Mouse (Mus musculus) kidney, adult 2 months (tissue): Measurements from ENCODE around the gene Ctu2. TPM values are rescaled to one million over a fixed set of nuclear protein-coding genes. Genes with fewer than 3 reads are reported as not detected.

Experiments
- DNase-seq: peaks from one replicate; pipeline ENCODE4 v3.0.0; 2021
- H3K27ac ChIP-seq: fragments of 200-500 bp; 2 replicates; pipeline ENCODE4 v1.5.1; 2012; ENCODE audit warnings: low read depth, low read length, control low read depth, inconsistent platforms; ENCODE audit not compliant: insufficient read depth
- H3K27me3 ChIP-seq: fragments of 200-500 bp; replicated peaks from 2 replicates; pipeline ENCODE4 v1.6.1; 2012; ENCODE audit warnings: mild to moderate bottlenecking, moderate library complexity, low read length, inconsistent platforms; ENCODE audit not compliant: control insufficient read depth, insufficient read depth
- H3K36me3 ChIP-seq: fragments of 200-500 bp; 2 replicates; pipeline ENCODE4 v1.6.1; 2012; ENCODE audit warnings: mild to moderate bottlenecking, moderate library complexity, low read length, inconsistent platforms; ENCODE audit not compliant: control insufficient read depth, insufficient read depth
- H3K4me1 ChIP-seq: fragments of 200-500 bp; 2 replicates; pipeline ENCODE4 v1.6.1; 2011; ENCODE audit warnings: low read length; ENCODE audit not compliant: control insufficient read depth, insufficient read depth
- H3K4me3 ChIP-seq: fragments of 200-500 bp; 2 replicates; pipeline ENCODE4 v1.5.1; 2011; ENCODE audit warnings: mild to moderate bottlenecking, low read depth, low read length, control low read depth; ENCODE audit not compliant: insufficient read depth
- CTCF ChIP-seq: fragments of 200-500 bp; conservative IDR thresholded peaks from 2 replicates; pipeline ENCODE4 v1.5.1; 2011; ENCODE audit warnings: low read depth, mild to moderate bottlenecking, control low read depth, low read length, moderate library complexity, mixed read lengths; ENCODE audit not compliant: insufficient read depth, insufficient read length
- POLR2A ChIP-seq: fragments of 200-500 bp; IDR thresholded peaks from one replicate; pipeline ENCODE4 v1.6.1; 2011; ENCODE audit warnings: low read depth, low read length, control low read depth
- WGBS: fragments of 180-500 bp; shearing (Covaris S2); methylation state at CpG from one replicate; pipeline ENCODE4 v1.1.7; 2018; 5-methylcytosine and 5-hydroxymethylcytosine counted together
- polyA plus RNA-seq: library from polyadenylated mRNA; depleted of rRNA; stranded (reverse); fragments of >200 nt; gene quantifications from 2 replicates; pipeline ENCODE4 v1.2.3, GENCODE M21; 2012

Gene Ctu2
- polyA plus RNA-seq, 1 experiment = 21.1 TPM

DNA sequence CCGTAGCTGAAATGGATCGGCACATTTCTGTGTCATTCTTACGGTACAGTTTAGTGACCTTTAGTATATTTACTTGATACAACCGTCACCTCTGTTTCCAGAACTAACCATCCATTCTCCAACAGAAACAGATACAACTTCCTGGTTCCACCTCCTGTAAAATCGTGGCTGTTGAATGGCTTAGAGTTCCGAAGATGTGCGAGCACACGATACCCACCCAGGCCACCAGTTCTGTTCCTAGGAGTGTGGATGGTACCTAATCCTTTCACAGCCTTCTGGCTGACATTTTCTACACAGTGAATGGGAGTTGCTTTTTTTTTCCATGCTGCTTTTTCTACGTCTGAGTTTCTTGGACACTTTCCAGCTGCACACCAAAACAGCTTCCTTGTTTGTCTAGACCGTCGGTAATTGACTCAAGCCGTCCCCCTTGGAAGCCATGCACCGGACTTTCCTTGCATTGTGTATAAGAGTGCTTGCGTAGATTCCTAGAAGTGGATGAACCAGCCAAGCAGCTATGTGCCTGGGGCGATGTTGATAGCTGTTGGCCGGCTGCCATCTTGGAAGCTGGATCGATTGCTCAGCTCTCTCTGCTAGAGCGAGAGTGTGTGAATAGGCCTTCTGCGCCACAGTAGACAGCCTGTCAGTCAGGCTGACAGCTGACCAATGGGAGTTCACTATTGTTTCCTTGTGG, 31.7 kb upstream of the Ctu2 start:
- H3K4me3 ChIP-seq = peak overlapping the region; percentile 56
- peak; percentile 93 for DNase-seq
- H3K27me3 ChIP-seq = no peaks in the 10 kb centered on the region
- under 1% methylated on average over 19 of the region's 19 CpGs for WGBS
- H3K27ac ChIP-seq = peak overlapping the region; percentile 77
- H3K4me1 ChIP-seq = peaks cover 5% of the 10 kb centered on the region; the same call in 1 of the 2 replicates
- no peaks in the 10 kb centered on the region for H3K36me3 ChIP-seq
- no peak for TF ChIP-seq POLR2A

DNA sequence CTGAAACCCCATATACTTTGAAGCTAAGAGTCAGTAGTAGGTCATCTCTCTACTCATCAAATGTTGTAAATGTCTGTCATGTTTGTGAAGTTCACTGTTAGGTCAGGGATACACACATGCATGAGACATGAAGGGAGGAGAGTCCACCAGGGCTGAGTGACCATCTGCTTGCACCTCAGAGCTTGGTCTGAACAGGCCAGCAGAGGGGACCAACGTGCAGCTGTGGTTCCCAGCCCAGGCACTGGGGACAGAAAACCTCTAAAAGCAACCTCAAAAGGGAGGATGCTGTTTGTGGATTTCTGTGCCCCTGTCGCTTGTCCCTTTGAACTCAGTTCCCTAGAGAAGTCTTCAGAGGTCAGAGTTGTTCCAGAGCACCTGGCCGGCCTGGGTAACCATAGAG, 30.7 kb upstream of the Ctu2 start:
- no peak for DNase-seq
- WGBS = 44% methylated on average over 3 of the region's 3 CpGs
- Histone ChIP-seq H3K27me3 (no peaks in the 10 kb centered on the region), H3K27ac (no peak overlapping the region), H3K36me3 (no peaks in the 10 kb centered on the region), H3K4me3 (no peak overlapping the region), H3K4me1 (peaks cover 5% of the 10 kb centered on the region; the same call in 1 of the 2 replicates)
- TF ChIP-seq POLR2A (no peak), CTCF (no peak; the same call in 1 of the 2 replicates)

DNA sequence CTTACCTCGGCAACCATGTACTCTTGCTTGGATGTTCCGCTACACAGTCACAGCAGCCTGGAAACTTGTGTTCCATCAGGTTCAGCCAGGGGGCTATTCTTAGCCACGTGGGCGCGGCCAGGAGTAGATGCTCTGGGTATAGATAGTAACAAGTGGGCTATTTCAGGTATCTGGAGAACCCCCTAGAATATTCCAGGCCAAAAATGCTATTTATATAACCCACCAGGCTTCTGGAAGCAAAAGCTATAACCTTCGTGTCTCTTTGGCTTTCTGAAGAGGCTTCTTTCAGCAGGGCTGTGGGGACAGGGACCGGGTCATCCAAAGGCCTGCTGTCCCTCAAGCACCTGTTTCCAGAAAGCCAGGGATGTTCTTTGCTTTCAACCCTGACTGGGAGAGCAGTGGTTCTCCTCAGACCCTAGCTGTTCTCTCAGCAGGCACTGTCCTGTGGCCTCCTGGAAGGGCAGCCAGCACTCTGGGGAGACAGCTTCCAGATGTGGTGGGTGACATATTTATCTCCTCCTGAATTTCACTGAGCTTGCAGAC, 24.7 kb upstream of the Ctu2 start:
- TF ChIP-seq CTCF (no peak), POLR2A (no peak)
- Histone ChIP-seq H3K4me1 (no peaks in the 10 kb centered on the region), H3K4me3 (no peak overlapping the region), H3K36me3 (no peaks in the 10 kb centered on the region), H3K27ac (no peak overlapping the region), H3K27me3 (no peaks in the 10 kb centered on the region)
- WGBS = 63% methylated on average over 7 of the region's 7 CpGs
- no peak for DNase-seq

DNA sequence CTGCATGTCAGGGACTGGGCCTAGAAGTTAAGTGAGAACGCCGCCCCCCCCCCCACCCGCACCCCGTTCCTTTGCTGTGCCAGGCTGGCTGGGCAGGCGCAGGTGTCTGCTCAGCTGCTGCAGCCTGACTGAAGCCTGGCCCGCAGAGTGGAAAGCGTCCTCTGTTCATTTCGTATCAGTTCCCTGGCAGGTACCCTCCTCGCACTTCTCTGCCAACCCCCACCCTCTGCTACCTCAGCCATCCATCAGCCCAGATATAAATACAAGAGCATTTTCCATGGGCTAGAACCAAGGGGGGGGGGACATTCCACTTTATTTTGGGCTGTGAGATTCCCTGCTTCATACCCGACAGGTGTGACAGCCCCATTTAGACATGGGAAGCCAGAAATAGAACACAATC, 23.8 kb upstream of the Ctu2 start:
- Histone ChIP-seq H3K27ac (no peak overlapping the region), H3K27me3 (no peaks in the 10 kb centered on the region), H3K36me3 (no peaks in the 10 kb centered on the region), H3K4me1 (no peaks in the 10 kb centered on the region), H3K4me3 (no peak overlapping the region)
- no peak for DNase-seq
- TF ChIP-seq POLR2A = no peak
- TF ChIP-seq CTCF = no peak
- WGBS = 91% methylated on average over 10 of the region's 10 CpGs

DNA sequence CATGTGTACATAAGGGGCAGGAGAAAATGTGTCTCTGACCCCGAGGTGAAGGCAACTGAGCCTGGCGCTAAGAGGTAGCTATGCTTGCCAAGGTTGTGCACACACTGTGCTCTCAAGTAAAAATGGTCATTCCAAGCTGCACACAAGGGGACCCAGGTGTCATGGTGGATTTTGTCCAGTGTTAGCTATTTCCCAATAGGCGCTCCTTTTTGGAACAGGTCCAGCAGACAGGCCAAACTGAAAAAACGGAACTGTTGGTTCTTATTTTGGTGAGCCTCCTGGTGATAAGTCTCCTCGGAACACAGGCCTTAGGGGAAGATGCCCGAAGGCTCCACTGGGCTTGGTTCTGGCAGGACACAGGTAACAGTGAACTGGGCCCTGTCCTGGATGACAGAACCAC, 21.5 kb upstream of the Ctu2 start:
- Histone ChIP-seq H3K27me3 (no peaks in the 10 kb centered on the region), H3K4me1 (no peaks in the 10 kb centered on the region), H3K4me3 (no peak overlapping the region), H3K27ac (no peak overlapping the region), H3K36me3 (no peaks in the 10 kb centered on the region)
- DNase-seq = no peak
- 91% methylated on average over 6 of the region's 6 CpGs for WGBS
- no peak for TF ChIP-seq POLR2A

DNA sequence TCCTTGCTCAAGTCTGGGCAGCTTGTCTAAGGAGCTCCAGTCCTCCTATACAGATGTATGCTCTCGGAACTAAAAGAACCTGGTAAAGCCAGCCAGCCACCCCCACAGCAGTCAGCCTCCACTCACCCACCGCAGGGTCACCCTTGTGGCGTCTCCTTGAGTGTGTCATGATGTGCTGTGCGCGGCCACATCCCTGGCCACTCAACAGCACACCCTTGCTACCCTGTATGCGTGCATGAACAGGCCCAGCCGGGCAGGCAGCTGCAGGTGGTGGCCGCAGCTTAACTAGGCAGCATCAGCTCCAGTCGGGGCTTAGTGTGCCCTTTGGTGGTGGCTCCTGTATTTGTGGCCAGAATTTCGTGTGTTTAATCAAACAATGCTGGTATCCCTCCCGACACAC, 18.8 kb upstream of the Ctu2 start:
- WGBS = 81% methylated on average over 11 of the region's 11 CpGs
- no peak for TF ChIP-seq CTCF
- no peaks in the 10 kb centered on the region for H3K27me3 ChIP-seq
- no peak overlapping the region for H3K27ac ChIP-seq
- no peaks in the 10 kb centered on the region for H3K36me3 ChIP-seq
- peaks cover 14% of the 10 kb centered on the region; the same call in 1 of the 2 replicates for H3K4me1 ChIP-seq
- no peak overlapping the region for H3K4me3 ChIP-seq
- DNase-seq = no peak

DNA sequence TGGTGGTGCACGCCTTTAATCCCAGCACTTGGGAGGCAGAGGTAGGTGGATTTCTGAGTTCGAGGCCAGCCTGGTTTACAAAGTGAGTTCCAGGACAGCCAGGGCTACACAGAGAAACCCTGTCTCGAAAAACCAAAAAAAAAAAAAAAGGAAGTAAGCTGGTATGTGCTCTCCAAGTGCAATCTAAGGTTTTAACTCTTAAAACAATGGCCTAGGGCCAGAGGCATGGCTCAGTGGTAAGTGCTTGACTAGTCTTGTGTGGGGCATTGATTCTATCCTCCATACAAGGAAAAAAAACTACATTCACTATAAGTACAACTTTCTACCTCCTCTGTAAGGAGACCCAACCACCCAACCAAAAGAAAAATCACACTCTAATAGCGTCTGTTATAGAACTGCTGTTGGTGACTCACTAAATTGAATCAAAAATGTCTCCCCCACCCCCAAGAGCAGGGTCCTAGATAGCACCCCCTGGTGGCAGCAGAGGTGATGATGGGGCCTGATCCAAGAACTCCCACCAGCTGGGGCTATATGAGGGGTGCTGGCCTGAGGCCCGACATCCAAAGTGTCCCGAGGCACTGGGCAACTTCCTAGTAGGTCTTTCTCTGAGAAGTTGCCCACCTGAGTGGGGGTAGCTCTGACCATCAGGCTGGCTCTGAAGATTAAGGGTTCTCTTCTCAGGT, 16.6 kb upstream of the Ctu2 start:
- Histone ChIP-seq H3K4me3 (no peak overlapping the region), H3K4me1 (peaks cover 14% of the 10 kb centered on the region; the same call in 1 of the 2 replicates), H3K27ac (no peak overlapping the region), H3K27me3 (no peaks in the 10 kb centered on the region), H3K36me3 (no peaks in the 10 kb centered on the region)
- TF ChIP-seq POLR2A (no peak), CTCF (0 out of 2 replicates have a peak, but pooled peaks have one; percentile 17)
- WGBS = 79% methylated on average over 6 of the region's 6 CpGs
- DNase-seq = no peak
